In genomic region chr12:53342741-53343140, GRCm38 (mm10) we compare ENCODE assay signal across 24 mouse cellular contexts.
DNase-seq lines count a peak whose midpoint lies in the region; ATAC-seq and TF ChIP-seq lines count a peak whose summit lies in the region.
"Had no signal": no experiment of that assay in that cellular context is flagged by ENCODE, and none has a peak within 500 bp of the region (broad histone marks: within the 10 kb centered on the region; RNA-seq: fewer than 3 reads in every experiment).

No protein-coding gene starts in this region.

- no peaks in the 10 kb centered on the region for H3K4me1 ChIP-seq in kidney, postnatal 0 days (replicated peaks; ENCODE audit: insufficient read depth, low read length)
- peaks cover 18% of the 10 kb centered on the region; the same call in 1 of the 2 replicates for H3K4me1 ChIP-seq in kidney, embryonic 16.5 days (ENCODE audit: insufficient read depth, low read length)
- H3K4me1 ChIP-seq in heart, embryonic 11.5 days (ENCODE audit: control insufficient read depth, insufficient read depth, low read length): peaks cover 6% of the 10 kb centered on the region; the same call in 1 of the 2 replicates
- H3K4me1 ChIP-seq: embryonic facial prominence, embryonic 15.5 days; liver, embryonic 15.5 days had no signal

- no peak overlapping the region for H3K4me3 ChIP-seq in kidney, postnatal 0 days (replicated peaks; ENCODE audit: low read depth, low read length)
- no peak overlapping the region for H3K4me3 ChIP-seq in kidney, embryonic 16.5 days (ENCODE audit: low read length)
- H3K4me3 ChIP-seq in heart, embryonic 11.5 days (ENCODE audit: low read depth, low read length): no peak overlapping the region
- H3K4me3 ChIP-seq: embryonic facial prominence, embryonic 15.5 days; limb, embryonic 10.5 days; liver, embryonic 15.5 days; midbrain, embryonic 10.5 days; neural tube, embryonic 15.5 days had no signal

- no peaks in the 10 kb centered on the region for H3K9me3 ChIP-seq in kidney, postnatal 0 days (replicated peaks; ENCODE audit: low read length)
- H3K9me3 ChIP-seq in kidney, embryonic 16.5 days (ENCODE audit: low read length): no peaks in the 10 kb centered on the region
- H3K9me3 ChIP-seq in heart, embryonic 11.5 days (replicated peaks; ENCODE audit: control insufficient read depth, low read length): no peaks in the 10 kb centered on the region
- H3K9me3 ChIP-seq: embryonic facial prominence, embryonic 15.5 days; limb, embryonic 10.5 days; liver, embryonic 15.5 days; midbrain, embryonic 10.5 days; neural tube, embryonic 15.5 days had no signal

- no peak overlapping the region for H3K27ac ChIP-seq in kidney, postnatal 0 days
- no peak overlapping the region for H3K27ac ChIP-seq in kidney, embryonic 16.5 days (ENCODE audit: low read length)
- H3K27ac ChIP-seq in heart, embryonic 11.5 days (ENCODE audit: low read depth, low read length): no peak overlapping the region
- H3K27ac ChIP-seq: embryonic facial prominence, embryonic 15.5 days; limb, embryonic 10.5 days; liver, embryonic 15.5 days; macrophage; midbrain, embryonic 10.5 days; neural tube, embryonic 15.5 days had no signal

- no peaks in the 10 kb centered on the region for H3K36me3 ChIP-seq in kidney, postnatal 0 days (ENCODE audit: insufficient read depth, low read length)
- H3K36me3 ChIP-seq in kidney, embryonic 16.5 days (ENCODE audit: insufficient read depth, low read length): no peaks in the 10 kb centered on the region
- H3K36me3 ChIP-seq in heart, embryonic 11.5 days (ENCODE audit: control insufficient read depth, insufficient read depth, low read length): no peaks in the 10 kb centered on the region
- H3K36me3 ChIP-seq: embryonic facial prominence, embryonic 15.5 days; limb, embryonic 10.5 days; liver, embryonic 15.5 days; neural tube, embryonic 15.5 days had no signal

- TF ChIP-seq CTCF in kidney, postnatal 0 days (IDR thresholded peaks at IDR 0.05; ENCODE audit: low read depth): no peak

- H3K27me3 ChIP-seq in kidney, postnatal 0 days (ENCODE audit: insufficient read depth, low read length): no peaks in the 10 kb centered on the region
- H3K27me3 ChIP-seq in kidney, embryonic 16.5 days (ENCODE audit: insufficient read depth, low read length): no peaks in the 10 kb centered on the region
- no peaks in the 10 kb centered on the region for H3K27me3 ChIP-seq in heart, embryonic 11.5 days (ENCODE audit: control insufficient read depth, insufficient read depth, low read length)
- H3K27me3 ChIP-seq: embryonic facial prominence, embryonic 15.5 days; liver, embryonic 15.5 days; neural tube, embryonic 15.5 days had no signal

- H3K4me2 ChIP-seq in kidney, postnatal 0 days (ENCODE audit: low read length): no peak overlapping the region
- no peak overlapping the region for H3K4me2 ChIP-seq in kidney, embryonic 16.5 days (replicated peaks; ENCODE audit: low read depth, low read length)
- H3K4me2 ChIP-seq in heart, embryonic 11.5 days: no peak overlapping the region
- H3K4me2 ChIP-seq: embryonic facial prominence, embryonic 15.5 days; liver, embryonic 15.5 days; neural tube, embryonic 15.5 days had no signal

- DNase-seq in adrenal gland, postnatal 14 days: peak; percentile 23
- DNase-seq in adrenal gland, adult 8-10 months: no peak
- peak; percentile 26 for DNase-seq in kidney, postnatal 0 days (ENCODE audit: low spot score)
- peak; percentile 12 for DNase-seq in MN1 (ENCODE audit: low spot score)
- DNase-seq in retina, embryonic 14.5 days (ENCODE audit: low spot score): peak; percentile 55
- DNase-seq: cerebellum, adult 8-10 months; cerebellum, postnatal 36 days; embryo, embryonic 11 days; kidney, adult 9 months; kidney, postnatal 36 days; liver; right cerebral cortex, postnatal 14 days had no signal

- H3K9ac ChIP-seq in kidney, postnatal 0 days (ENCODE audit: low read depth, low read length): no peak overlapping the region
- H3K9ac ChIP-seq in kidney, embryonic 16.5 days (replicated peaks; ENCODE audit: low read length): no peak overlapping the region
- H3K9ac ChIP-seq in heart, embryonic 11.5 days (ENCODE audit: low read depth, low read length): no peak overlapping the region
- H3K9ac ChIP-seq: embryonic facial prominence, embryonic 15.5 days; liver, embryonic 15.5 days; neural tube, embryonic 15.5 days had no signal

- 49% methylated on average over 9 of the region's 9 CpGs for WGBS in kidney, postnatal 0 days
- 58% methylated on average over 9 of the region's 9 CpGs for WGBS in kidney, embryonic 16.5 days
- 73% methylated on average over 9 of the region's 9 CpGs for WGBS in heart, embryonic 11.5 days (ENCODE audit: insufficient replicate concordance)

- ATAC-seq in kidney, postnatal 0 days (replicated peaks; ENCODE audit: low FRiP score, low read depth): no peak
- no peak for ATAC-seq in kidney, embryonic 16.5 days (ENCODE audit: low FRiP score, low TSS enrichment)
- ATAC-seq in heart, embryonic 11.5 days (replicated peaks; ENCODE audit: insufficient number of reproducible peaks, low FRiP score, low TSS enrichment): no peak
- ATAC-seq: activated CD4-positive, CD25-positive, alpha-beta regulatory T cell, adult 4 months; CD4-positive, CD25-positive, alpha-beta regulatory T cell, adult 4 months; hindbrain, embryonic 16.5 days; intestine, embryonic 16.5 days had no signal
